Mouse (Mus musculus) lung, adult 2 months (tissue): ENCODE data around the gene Ptges2. TPM values are rescaled to one million over a fixed set of nuclear protein-coding genes. Genes with fewer than 3 reads are reported as not detected.

Experiments used
- DNase-seq: peaks from one replicate; pipeline ENCODE4 v3.0.0; 2022
- H3K4me1 ChIP-seq: fragments of 200-500 bp; 2 replicates; pipeline ENCODE4 v1.6.1; 2011; ENCODE audit warnings: low read length; ENCODE audit not compliant: control insufficient read depth, insufficient read depth
- H3K4me3 ChIP-seq: fragments of 200-500 bp; replicated peaks from 2 replicates; pipeline ENCODE3; 2011; ENCODE audit warnings: low read depth, mild to moderate bottlenecking, control low read depth, low read length; ENCODE audit errors: extremely low read depth
- CTCF ChIP-seq: fragments of 200-500 bp; IDR thresholded peaks from 2 replicates; pipeline ENCODE4 v1.5.1; 2011; ENCODE audit warnings: mild to moderate bottlenecking, low read length, control low read depth; ENCODE audit not compliant: insufficient read depth
- POLR2A ChIP-seq: fragments of 200-500 bp; IDR thresholded peaks from 2 replicates; pipeline ENCODE4 v1.6.1; 2011; ENCODE audit warnings: low read depth, mild to moderate bottlenecking, control low read depth, low read length, borderline replicate concordance; ENCODE audit errors: extremely low read depth
- WGBS: fragments of 180-500 bp; shearing (Covaris S2); methylation state at CpG from one replicate; pipeline ENCODE4 v1.1.7; 2018; 5-methylcytosine and 5-hydroxymethylcytosine counted together
- polyA plus RNA-seq: library from polyadenylated mRNA; depleted of rRNA; stranded (reverse); fragments of >200 nt; gene quantifications from 2 replicates; pipeline ENCODE4 v1.2.3, GENCODE M21; 2012; rRNA removed

The Ptges2 gene
- polyA plus RNA-seq, 1 experiment: 23.8 TPM

GRCm38 (mm10) chr2:32455101-32455500 lies 59.4 kb downstream of the Ptges2 start:
- peak; percentile 50 for DNase-seq
- WGBS: 77% methylated on average over 8 of the region's 8 CpGs
- TF ChIP-seq CTCF (no peak), POLR2A (no peak)
- peaks cover 21% of the 10 kb centered on the region for H3K4me1 ChIP-seq
- H3K4me3 ChIP-seq: no peak overlapping the region

Other genes with a start within 250 kb of the Ptges2 start
- 67.9 and 68.5 TPM in 2 replicates for gene Prrc2b, start 244.8 kb upstream of the Ptges2 start, polyA plus RNA-seq
- 17.9 and 21.8 TPM in 2 replicates for gene Pomt1, start 159.3 kb upstream of the Ptges2 start, polyA plus RNA-seq
- gene Uck1, start 135.7 kb upstream of the Ptges2 start, polyA plus RNA-seq: 62.8 and 65.4 TPM in 2 replicates
- 34.8 and 45.0 TPM in 2 replicates for gene Golga2, start 108.5 kb upstream of the Ptges2 start, polyA plus RNA-seq
- gene Swi5, start 107.8 kb upstream of the Ptges2 start, polyA plus RNA-seq: 110 and 135 TPM in 2 replicates
- 237 and 245 TPM in 2 replicates for gene Ciz1, start 43.6 kb upstream of the Ptges2 start, polyA plus RNA-seq
- 44.0 and 60.3 TPM in 2 replicates for gene Dnm1, start 42.6 kb upstream of the Ptges2 start, polyA plus RNA-seq
- gene 1110008P14Rik, start 14.0 kb upstream of the Ptges2 start, polyA plus RNA-seq: 170 and 173 TPM in 2 replicates
- 193 and 242 TPM in 2 replicates for gene Lcn2, start 7.6 kb upstream of the Ptges2 start, polyA plus RNA-seq
- 5.1 and 5.5 TPM in 2 replicates for gene Naif1, start 54.6 kb downstream of the Ptges2 start, polyA plus RNA-seq
- gene Slc25a25, start 55.5 kb downstream of the Ptges2 start, polyA plus RNA-seq: 19.9 and 21.9 TPM in 2 replicates
- gene Fam102a, start 139.4 kb downstream of the Ptges2 start, polyA plus RNA-seq: 23.7 and 24.0 TPM in 2 replicates
- 116 and 118 TPM in 2 replicates for gene Dpm2, start 175.0 kb downstream of the Ptges2 start, polyA plus RNA-seq
- 0.12 and 0.55 TPM in 2 replicates for gene Pip5kl1, start 178.9 kb downstream of the Ptges2 start, polyA plus RNA-seq
- not detected in 2 replicates for gene 9430097D07Rik, start 179.8 kb downstream of the Ptges2 start, polyA plus RNA-seq
- 39.5 and 40.4 TPM in 2 replicates for gene St6galnac4, start 191.2 kb downstream of the Ptges2 start, polyA plus RNA-seq
- gene St6galnac6, start 203.8 kb downstream of the Ptges2 start, polyA plus RNA-seq: 59.0 and 59.8 TPM in 2 replicates
- gene Ak1, start 225.9 kb downstream of the Ptges2 start, polyA plus RNA-seq: 27.6 and 65.9 TPM in 2 replicates